Mouse (Mus musculus) MEL (cell line): ENCODE data around the gene Abhd8. TPM values are rescaled to one million over a fixed set of nuclear protein-coding genes. Genes with fewer than 3 reads are reported as not detected.

Experiments
- DNase-seq: peaks from one replicate; pipeline ENCODE4 v3.0.0; 2011; ENCODE audit warnings: low read depth, low spot score
- H3K27ac ChIP-seq: 2 replicates; pipeline ENCODE4 v1.5.1; 2012; ENCODE audit warnings: low read depth, mild to moderate bottlenecking, control low read depth, low read length, moderate library complexity; ENCODE audit not compliant: control insufficient read depth
- H3K27me3 ChIP-seq, 2 experiments: fragments of 150-350 bp in 1 of 2; sonication (generic) in 1 of 2; 2 replicates each; pipeline ENCODE4 v1.6.1; 2012; ENCODE audit warnings: low read length in 2 of 2, mild to moderate bottlenecking in 2 of 2, improper control_type of control experiment in 1 of 2, moderate library complexity in 1 of 2; ENCODE audit not compliant: insufficient read depth in 2 of 2, control insufficient read depth in 1 of 2
- H3K36me3 ChIP-seq, 2 experiments: 2 replicates each; pipeline ENCODE4 v1.6.1; 2012 to 2014; ENCODE audit warnings: low read length in 2 of 2, improper control_type of control experiment in 1 of 2, inconsistent platforms in 1 of 2, mild to moderate bottlenecking in 1 of 2; ENCODE audit not compliant: insufficient read depth in 2 of 2, control insufficient read depth in 1 of 2
- H3K4me1 ChIP-seq, 2 experiments: fragments of 150-350 bp in 1 of 2; sonication (generic) in 1 of 2; 2 replicates each; pipeline ENCODE4 v1.6.1; 2012; ENCODE audit warnings: low read length in 2 of 2, improper control_type of control experiment in 1 of 2, mild to moderate bottlenecking in 1 of 2; ENCODE audit not compliant: insufficient read depth in 2 of 2, control insufficient read depth in 1 of 2
- H3K4me3 ChIP-seq, 2 experiments: fragments of 150-350 bp in 1 of 2; sonication (generic) in 1 of 2; 2 replicates each; pipeline ENCODE4 v1.5.1; 2012; ENCODE audit warnings: low read depth in 2 of 2, low read length in 2 of 2, mild to moderate bottlenecking in 2 of 2, moderate library complexity in 2 of 2, control low read depth in 1 of 2, improper control_type of control experiment in 1 of 2; ENCODE audit not compliant: control insufficient read depth in 1 of 2, insufficient read depth in 1 of 2
- H3K79me2 ChIP-seq: 2 replicates; pipeline ENCODE4 v1.6.1; 2012; ENCODE audit warnings: mild to moderate bottlenecking, low read length, moderate library complexity; ENCODE audit not compliant: control insufficient read depth, poor library complexity, insufficient read depth
- H3K9ac ChIP-seq: 2 replicates; pipeline ENCODE4 v1.6.1; 2012; ENCODE audit warnings: low read depth, mild to moderate bottlenecking, control low read depth, low read length, moderate library complexity; ENCODE audit not compliant: control insufficient read depth, poor library complexity, severe bottlenecking
- H3K9me3 ChIP-seq: fragments of 150-350 bp; sonication (generic); replicated peaks from 2 replicates; pipeline ENCODE4 v1.6.1; 2012; ENCODE audit warnings: mild to moderate bottlenecking, low read length, improper control_type of control experiment, moderate library complexity; ENCODE audit not compliant: insufficient read depth
- E2F4 ChIP-seq: IDR thresholded peaks from 2 replicates; pipeline ENCODE4 v1.6.1; 2011; ENCODE audit warnings: low read depth, low read length, improper control_type of control experiment, borderline replicate concordance
- JUND ChIP-seq: IDR thresholded peaks from 2 replicates; pipeline ENCODE4 v1.6.1; 2011; ENCODE audit warnings: low read depth, mild to moderate bottlenecking, improper control_type of control experiment, low read length
- MAFK ChIP-seq: IDR thresholded peaks from 2 replicates; pipeline ENCODE4 v1.6.1; 2011; ENCODE audit warnings: low read depth, mild to moderate bottlenecking, low read length, improper control_type of control experiment, borderline replicate concordance
- MXI1 ChIP-seq: IDR thresholded peaks from 2 replicates; pipeline ENCODE4 v1.6.1; 2011; ENCODE audit warnings: mild to moderate bottlenecking, low read depth, low read length, improper control_type of control experiment
- NELFE ChIP-seq: IDR thresholded peaks from 2 replicates; pipeline ENCODE4 v1.6.1; 2011; ENCODE audit warnings: low read depth, low read length, improper control_type of control experiment
- POLR2A ChIP-seq, 2 experiments: IDR thresholded peaks; 2 replicates each; pipeline ENCODE4 v1.6.1; 2011 to 2012; ENCODE audit warnings: low read length in 2 of 2, mild to moderate bottlenecking in 2 of 2, control low read depth in 1 of 2, improper control_type of control experiment in 1 of 2, low read depth in 1 of 2, moderate library complexity in 1 of 2; ENCODE audit not compliant: control insufficient read depth in 1 of 2, insufficient read depth in 1 of 2, poor library complexity in 1 of 2
- POLR2AphosphoS5 ChIP-seq: IDR thresholded peaks from 2 replicates; pipeline ENCODE4 v1.6.1; 2012; ENCODE audit warnings: low read depth, borderline replicate concordance, mild to moderate bottlenecking, inconsistent platforms, low read length, moderate library complexity, mixed read lengths
- RCOR1 ChIP-seq: IDR thresholded peaks from 2 replicates; pipeline ENCODE4 v1.6.1; 2012; ENCODE audit warnings: low read depth, mild to moderate bottlenecking, inconsistent platforms, low read length, improper control_type of control experiment
- SIN3A ChIP-seq: IDR thresholded peaks from 2 replicates; pipeline ENCODE4 v1.6.1; 2012; ENCODE audit warnings: low read length, improper control_type of control experiment, inconsistent platforms
- SMC3 ChIP-seq: IDR thresholded peaks from 2 replicates; pipeline ENCODE4 v1.6.1; 2011; ENCODE audit warnings: low read depth, low read length, improper control_type of control experiment
- TAL1 ChIP-seq: IDR thresholded peaks from 2 replicates; pipeline ENCODE4 v1.6.1; 2012; ENCODE audit warnings: mild to moderate bottlenecking, inconsistent platforms, low read length, moderate library complexity, mixed read lengths
- TBP ChIP-seq: IDR thresholded peaks from 2 replicates; pipeline ENCODE4 v1.8.0; 2011; ENCODE audit warnings: low read depth, low read length, improper control_type of control experiment
- USF2 ChIP-seq, 2 experiments: IDR thresholded peaks; 2 replicates each; pipeline ENCODE4 v1.6.1; 2011 to 2012; ENCODE audit warnings: improper control_type of control experiment in 2 of 2, low read length in 2 of 2, borderline replicate concordance in 1 of 2, inconsistent platforms in 1 of 2, low read depth in 1 of 2, mild to moderate bottlenecking in 1 of 2; ENCODE audit not compliant: insufficient read depth in 1 of 2
- ZNF384 ChIP-seq: IDR thresholded peaks from 2 replicates; pipeline ENCODE4 v1.6.1; 2012; ENCODE audit warnings: low read depth, mild to moderate bottlenecking, inconsistent platforms, low read length, improper control_type of control experiment
- polyA plus RNA-seq, 2 experiments: library from polyadenylated mRNA; stranded (reverse) in 1 of 2; unstranded in 1 of 2; fragments of >175 nt in 1 of 2; fragments of >200 nt in 1 of 2; gene quantifications; 2 replicates each; pipeline versions ENCODE4 v1.2.1 to v1.2.4; 2012; ENCODE audit warnings: low replicate concordance in 2 of 2, low read depth in 1 of 2; ENCODE audit not compliant: insufficient read length in 2 of 2, insufficient read depth in 1 of 2, missing spikeins in 1 of 2
- total RNA-seq: library from RNA; depleted of rRNA; stranded (reverse); fragments of 300-350 nt; gene quantifications from 2 replicates; pipeline ENCODE4 v1.2.3, GENCODE M21; 2012

Abhd8 gene
- total and polyA plus RNA-seq, 3 experiments = 28.5 to 39.2 TPM; not detected in 1

GRCm38 (mm10) chr8:71466198-71466597 lies 2.7 kb upstream of the Abhd8 start:
- Histone ChIP-seq H3K9ac (no peak overlapping the region), H3K4me1 (peaks cover 0 to 24% of the 10 kb centered on the region in 2 experiments; a peak in 2 of 4 replicates), H3K27ac (no peak overlapping the region), H3K9me3 (no peaks in the 10 kb centered on the region), H3K27me3 (no peaks in the 10 kb centered on the region), H3K79me2 (peaks cover 25% of the 10 kb centered on the region), H3K4me3 (no peak overlapping the region), H3K36me3 (peaks cover 0 to 13% of the 10 kb centered on the region in 2 experiments; a peak in 1 of 4 replicates)
- DNase-seq = no peak
- TF ChIP-seq POLR2A (IDR thresholded peaks at IDR 0.05; ENCODE audit: control insufficient read depth in 1 of 2, insufficient read depth in 1 of 2, low read depth in 1 of 2, low read length in 2 of 2, poor library complexity in 1 of 2) (no peak), JUND (no peak), POLR2AphosphoS5 (no peak)

DNA sequence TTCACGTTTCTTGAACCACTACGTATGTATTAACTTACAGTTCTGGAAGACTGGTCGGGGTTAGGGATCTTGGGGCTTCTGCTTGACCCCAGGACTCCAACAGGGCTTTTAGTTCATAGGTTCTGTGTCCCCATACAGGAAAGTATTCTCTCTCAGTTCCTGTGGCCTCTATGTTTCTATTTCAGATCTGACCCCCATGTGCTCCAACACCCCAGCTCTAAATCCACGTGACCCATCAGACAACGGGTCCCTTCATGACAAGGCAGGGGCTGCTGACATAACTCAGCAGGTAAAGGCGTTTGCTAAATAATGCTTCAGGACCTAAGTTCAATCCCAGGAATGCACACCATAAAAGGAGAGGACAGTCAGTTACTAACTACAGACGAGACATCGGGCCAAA lies 2.3 kb upstream of the Abhd8 start:
- peak overlapping the region; percentile 68 to 81 for H3K4me3 ChIP-seq
- peaks cover 0 to 13% of the 10 kb centered on the region in 2 experiments; a peak in 1 of 4 replicates for H3K36me3 ChIP-seq
- H3K27ac ChIP-seq = no peak overlapping the region
- peaks cover 22% of the 10 kb centered on the region for H3K79me2 ChIP-seq
- H3K27me3 ChIP-seq = no peaks in the 10 kb centered on the region
- peak overlapping the region; percentile 80 for H3K9ac ChIP-seq
- no peak for DNase-seq
- H3K4me1 ChIP-seq = peaks cover 0 to 24% of the 10 kb centered on the region in 2 experiments; a peak in 2 of 4 replicates
- no peak for TF ChIP-seq JUND
- no peak for TF ChIP-seq SMC3
- TF ChIP-seq USF2 (IDR thresholded peaks at IDR 0.05; ENCODE audit: borderline replicate concordance in 1 of 2, insufficient read depth in 1 of 2, low read depth in 1 of 2, low read length in 2 of 2) = no peak
- TF ChIP-seq MXI1 = no peak
- TF ChIP-seq MAFK = no peak
- no peak for TF ChIP-seq TBP
- no peak for TF ChIP-seq NELFE
- TF ChIP-seq E2F4 = no peak
- no peak for TF ChIP-seq RCOR1
- no peak for TF ChIP-seq TAL1
- no peak for TF ChIP-seq ZNF384
- no peak for TF ChIP-seq SIN3A
- TF ChIP-seq, all 39 proteins: peak for 0
- no peaks in the 10 kb centered on the region for H3K9me3 ChIP-seq
